Mouse (Mus musculus) megakaryocyte, embryonic 14.5 days (primary cell): Measurements from ENCODE around the gene Ogfr.

ENCODE experiments used
- FLI1 ChIP-seq: IDR thresholded peaks from 2 replicates; pipeline ENCODE4 v1.6.1; 2012; ENCODE audit warnings: low read length, inconsistent platforms, mixed read lengths
- GATA1 ChIP-seq: IDR thresholded peaks from 3 replicates; pipeline ENCODE4 v1.6.1; 2012; ENCODE audit warnings: mixed read lengths, low read length, inconsistent platforms, borderline replicate concordance

- no peak for TF ChIP-seq GATA1
- TF ChIP-seq FLI1: no peak
Measured at GRCm38 (mm10) chr2:180611882-180612281, 22.8 kb downstream of the Ogfr start.
